Mouse (Mus musculus) brain, embryonic 14.5 days (tissue): ENCODE measurements at regions not wholly inside any gene's neighbourhood (a gene's known extent, or its start where the extent isn't known, plus 50 kb on each side); places are given as distances from the start of the nearest gene placed in this dataset.

Experiments
- CTCF ChIP-seq: fragments of 200-500 bp; IDR thresholded peaks from 2 replicates; pipeline ENCODE4 v1.5.1; 2012; ENCODE audit warnings: inconsistent platforms, mild to moderate bottlenecking, moderate library complexity, borderline replicate concordance; ENCODE audit not compliant: insufficient read depth, insufficient read length; ENCODE audit errors: extremely low read depth
- POLR2A ChIP-seq: fragments of 200-500 bp; IDR thresholded peaks from 2 replicates; pipeline ENCODE4 v1.6.1; 2012; ENCODE audit warnings: mild to moderate bottlenecking, inconsistent platforms, borderline replicate concordance; ENCODE audit not compliant: poor library complexity, insufficient read depth, insufficient read length, severe bottlenecking; ENCODE audit errors: extremely low read depth

GRCm38 (mm10) chr1:137387509-137387908 is 427.3 kb upstream of the Nr5a2 start:
- TF ChIP-seq POLR2A (no peak), CTCF (no peak)
